Comparison of ENCODE assay signal across 11 mouse cellular contexts in genomic region chr11:88621789-88622188, GRCm38 (mm10).
DNase-seq lines count a peak whose midpoint lies in the region; ATAC-seq and TF ChIP-seq lines count a peak whose summit lies in the region.
"Had no signal": no experiment of that assay in that cellular context is flagged by ENCODE, and none has a peak within 500 bp of the region (broad histone marks: within the 10 kb centered on the region; RNA-seq: fewer than 3 reads in every experiment).

No protein-coding gene starts in this region.

- DNase-seq in hindbrain, postnatal 0 days (ENCODE audit: low spot score): no peak
- DNase-seq in midbrain, embryonic 14.5 days: no peak
- peak; percentile 53 to 61 for DNase-seq in thymus, postnatal 10 days (ENCODE audit: low spot score in 2 of 2)
- DNase-seq in adrenal gland, postnatal 4 days (ENCODE audit: low spot score in 2 of 2): no peak
- DNase-seq in lung, postnatal 36 days: no peak
- DNase-seq: cerebellum, postnatal 10 days had no signal

- H3K4me1 ChIP-seq in hindbrain, embryonic 12.5 days: peaks cover 77% of the 10 kb centered on the region
- H3K4me1 ChIP-seq in hindbrain, postnatal 0 days (ENCODE audit: insufficient read depth, low read length): peaks cover 33% of the 10 kb centered on the region
- H3K4me1 ChIP-seq in midbrain, embryonic 13.5 days (replicated peaks): peaks cover 92% of the 10 kb centered on the region
- peaks cover 53% of the 10 kb centered on the region for H3K4me1 ChIP-seq in midbrain, embryonic 14.5 days (ENCODE audit: control insufficient read depth, insufficient read depth, low read length)
- peaks cover 10% of the 10 kb centered on the region for H3K4me1 ChIP-seq in cortical plate, adult 2 months (ENCODE audit: control insufficient read depth, insufficient read depth, low read length)

- no peak overlapping the region for H3K4me2 ChIP-seq in hindbrain, embryonic 12.5 days (replicated peaks)
- no peak overlapping the region for H3K4me2 ChIP-seq in hindbrain, postnatal 0 days (ENCODE audit: low read depth, low read length)
- H3K4me2 ChIP-seq in midbrain, embryonic 13.5 days (replicated peaks): no peak overlapping the region
- H3K4me2 ChIP-seq in midbrain, embryonic 14.5 days (ENCODE audit: low read length): no peak overlapping the region
- H3K4me2 ChIP-seq: neural tube, embryonic 12.5 days had no signal

- ATAC-seq in hindbrain, embryonic 12.5 days (ENCODE audit: low FRiP score): no peak
- no peak for ATAC-seq in hindbrain, postnatal 0 days
- no peak for ATAC-seq in midbrain, embryonic 13.5 days
- ATAC-seq in midbrain, embryonic 14.5 days (ENCODE audit: low FRiP score, low TSS enrichment): no peak

- no peaks in the 10 kb centered on the region for H3K9me3 ChIP-seq in hindbrain, embryonic 12.5 days (replicated peaks)
- H3K9me3 ChIP-seq in hindbrain, postnatal 0 days (ENCODE audit: low read length): no peaks in the 10 kb centered on the region
- no peaks in the 10 kb centered on the region for H3K9me3 ChIP-seq in midbrain, embryonic 13.5 days
- no peaks in the 10 kb centered on the region for H3K9me3 ChIP-seq in midbrain, embryonic 14.5 days (ENCODE audit: control insufficient read depth, low read length)
- H3K9me3 ChIP-seq: neural tube, embryonic 12.5 days had no signal

- TF ChIP-seq POLR2A in cortical plate, adult 2 months (IDR thresholded peaks at IDR 0.05; ENCODE audit: extremely low read depth, insufficient read depth, low read length): no peak

- H3K4me3 ChIP-seq in hindbrain, embryonic 12.5 days: no peak overlapping the region
- H3K4me3 ChIP-seq in hindbrain, postnatal 0 days (ENCODE audit: low read length): no peak overlapping the region
- no peak overlapping the region for H3K4me3 ChIP-seq in midbrain, embryonic 13.5 days (replicated peaks)
- no peak overlapping the region for H3K4me3 ChIP-seq in midbrain, embryonic 14.5 days (replicated peaks; ENCODE audit: low read depth, low read length)
- H3K4me3 ChIP-seq in cortical plate, adult 2 months (ENCODE audit: insufficient read depth, low read length): no peak overlapping the region
- H3K4me3 ChIP-seq: erythroblast, embryonic 14.5 days; neural tube, embryonic 12.5 days had no signal

- H3K9ac ChIP-seq in hindbrain, embryonic 12.5 days: no peak overlapping the region
- H3K9ac ChIP-seq in hindbrain, postnatal 0 days (replicated peaks; ENCODE audit: low read length): no peak overlapping the region
- no peak overlapping the region for H3K9ac ChIP-seq in midbrain, embryonic 13.5 days (replicated peaks)
- no peak overlapping the region for H3K9ac ChIP-seq in midbrain, embryonic 14.5 days (replicated peaks; ENCODE audit: low read length)
- H3K9ac ChIP-seq: neural tube, embryonic 12.5 days had no signal

- no peaks in the 10 kb centered on the region for H3K36me3 ChIP-seq in hindbrain, embryonic 12.5 days
- no peaks in the 10 kb centered on the region for H3K36me3 ChIP-seq in hindbrain, postnatal 0 days (ENCODE audit: insufficient read depth, low read length)
- no peaks in the 10 kb centered on the region; the same call in 1 of the 2 replicates for H3K36me3 ChIP-seq in midbrain, embryonic 13.5 days
- H3K36me3 ChIP-seq in midbrain, embryonic 14.5 days (ENCODE audit: control insufficient read depth, insufficient read depth, low read length): no peaks in the 10 kb centered on the region
- H3K36me3 ChIP-seq: neural tube, embryonic 12.5 days had no signal

- H3K27me3 ChIP-seq in hindbrain, embryonic 12.5 days: no peaks in the 10 kb centered on the region
- H3K27me3 ChIP-seq in hindbrain, postnatal 0 days (ENCODE audit: insufficient read depth, low read length): no peaks in the 10 kb centered on the region
- H3K27me3 ChIP-seq in midbrain, embryonic 13.5 days: no peaks in the 10 kb centered on the region
- H3K27me3 ChIP-seq in midbrain, embryonic 14.5 days (ENCODE audit: control insufficient read depth, insufficient read depth, low read length): no peaks in the 10 kb centered on the region
- H3K27me3 ChIP-seq: neural tube, embryonic 12.5 days had no signal

- no peak for TF ChIP-seq CTCF in hindbrain, postnatal 0 days (IDR thresholded peaks at IDR 0.05; ENCODE audit: low read depth)
- no peak for TF ChIP-seq CTCF in cortical plate, adult 2 months (IDR thresholded peaks at IDR 0.05; ENCODE audit: extremely low read depth, insufficient read depth, low read length)

- 0 out of 2 replicates have a peak overlapping the region, but pooled peaks have one; percentile 44 for H3K27ac ChIP-seq in hindbrain, embryonic 12.5 days
- H3K27ac ChIP-seq in hindbrain, postnatal 0 days: no peak overlapping the region
- peak overlapping the region; percentile 22; the same call in 1 of the 2 replicates for H3K27ac ChIP-seq in midbrain, embryonic 13.5 days
- H3K27ac ChIP-seq in midbrain, embryonic 14.5 days (replicated peaks; ENCODE audit: low read depth, low read length): no peak overlapping the region
- H3K27ac ChIP-seq in cortical plate, adult 2 months (ENCODE audit: insufficient read depth, low read length): 0 out of 2 replicates have a peak overlapping the region, but pooled peaks have one; percentile 24
- H3K27ac ChIP-seq: neural tube, embryonic 12.5 days had no signal

- WGBS in hindbrain, embryonic 12.5 days: 76% methylated on average over 4 of the region's 4 CpGs
- WGBS in hindbrain, postnatal 0 days: 76% methylated on average over 4 of the region's 4 CpGs
- WGBS in midbrain, embryonic 13.5 days: 79% methylated on average over 4 of the region's 4 CpGs
- 81% methylated on average over 4 of the region's 4 CpGs for WGBS in midbrain, embryonic 14.5 days

Comparison
In these comparisons a context has a peak if more than half of its experiments do, and no peak if none do; other contexts are left out.
1. H3K27ac ChIP-seq: peak in hindbrain, embryonic 12.5 days (single experiment), midbrain, embryonic 13.5 days (single experiment) and cortical plate, adult 2 months (single experiment); none in hindbrain, postnatal 0 days (single experiment) and midbrain, embryonic 14.5 days (single experiment).
2. DNase-seq: peak in thymus, postnatal 10 days (2 of 2); none in hindbrain, postnatal 0 days (single experiment), midbrain, embryonic 14.5 days (single experiment), adrenal gland, postnatal 4 days (0 of 2) and lung, postnatal 36 days (single experiment).